Mouse (Mus musculus) E14TG2a.4 (cell line): ENCODE results near the gene Sun1.

Source experiments
- CTCF ChIP-seq: conservative IDR thresholded peaks from 2 replicates; pipeline ENCODE4 v1.5.1; 2014; ENCODE audit warnings: low read length
- POU5F1 ChIP-seq: IDR thresholded peaks from 2 replicates; pipeline ENCODE4 v1.6.1; 2014; ENCODE audit warnings: low read length, borderline replicate concordance

- no peak for TF ChIP-seq CTCF
- no peak for TF ChIP-seq POU5F1
Measured at GRCm38 (mm10) chr5:139271994-139272554, 71.6 kb downstream of the Sun1 start.
